Mouse (Mus musculus) limb, embryonic 10.5 days (tissue): Measurements from ENCODE around the gene Cd5. TPM values are rescaled to one million over a fixed set of nuclear protein-coding genes. Genes with fewer than 3 reads are reported as not detected.

Experiments
- DNase-seq: peaks from one replicate; pipeline ENCODE4 v3.0.0-alpha.2; 2017; ENCODE audit warnings: low spot score
- H3K27ac ChIP-seq: fragments of 300-500 bp; sonication (generic); 2 replicates; pipeline ENCODE4 v1.5.1; 2016; ENCODE audit warnings: mild to moderate bottlenecking
- H3K27me3 ChIP-seq: fragments of 300-500 bp; sonication (generic); 2 replicates; pipeline ENCODE4 v1.6.1; 2016; ENCODE audit warnings: low read depth, mild to moderate bottlenecking; ENCODE audit not compliant: poor library complexity, severe bottlenecking
- H3K36me3 ChIP-seq: fragments of 300-500 bp; sonication (generic); 2 replicates; pipeline ENCODE4 v1.6.1; 2016; ENCODE audit warnings: mild to moderate bottlenecking, moderate library complexity
- H3K4me1 ChIP-seq: fragments of 300-500 bp; sonication (generic); 2 replicates; pipeline ENCODE4 v1.6.1; 2016
- H3K4me3 ChIP-seq: fragments of 300-500 bp; sonication (generic); 2 replicates; pipeline ENCODE4 v1.5.1; 2016; ENCODE audit warnings: mild to moderate bottlenecking, moderate library complexity
- H3K9me3 ChIP-seq: fragments of 300-500 bp; sonication (generic); replicated peaks from 2 replicates; pipeline ENCODE4 v1.6.1; 2016; ENCODE audit warnings: mild to moderate bottlenecking
- WGBS: fragments of 180-500 bp; shearing (Covaris S2); methylation state at CpG from one replicate; pipeline ENCODE4 v1.1.7; 2016; 5-methylcytosine and 5-hydroxymethylcytosine counted together
- polyA plus RNA-seq: library from polyadenylated mRNA; unstranded; fragments of >200 nt; fragmentation: Nextera tagmentation; extraction: Ambion mirVana; gene quantifications from 2 replicates; pipeline ENCODE4 v1.2.1, GENCODE M21; 2016

Gene Cd5
- polyA plus RNA-seq, 1 experiment from 2014 or later = 0.26 TPM

GRCm38 (mm10) chr19:10707087-10707875 lies 31.5 kb downstream of the Cd5 start:
- WGBS = 86% methylated on average over 13 of the region's 13 CpGs
- DNase-seq = no peak
- Histone ChIP-seq H3K27ac (no peak overlapping the region), H3K9me3 (no peaks in the 10 kb centered on the region), H3K4me1 (peaks cover 9% of the 10 kb centered on the region), H3K4me3 (no peak overlapping the region), H3K27me3 (no peaks in the 10 kb centered on the region), H3K36me3 (peaks cover 59% of the 10 kb centered on the region)

GRCm38 (mm10) chr19:10703470-10703869 lies 35.3 kb downstream of the Cd5 start:
- peaks cover 24% of the 10 kb centered on the region for H3K36me3 ChIP-seq
- H3K4me1 ChIP-seq = peaks cover 22% of the 10 kb centered on the region
- H3K27ac ChIP-seq = no peak overlapping the region
- no peak overlapping the region for H3K4me3 ChIP-seq
- H3K9me3 ChIP-seq = no peaks in the 10 kb centered on the region
- no peak for DNase-seq
- H3K27me3 ChIP-seq = no peaks in the 10 kb centered on the region
- WGBS = 92% methylated on average over 8 of the region's 8 CpGs

- Histone ChIP-seq H3K36me3 (peaks cover 12% of the 10 kb centered on the region), H3K9me3 (no peaks in the 10 kb centered on the region), H3K4me1 (peaks cover 32% of the 10 kb centered on the region), H3K4me3 (no peak overlapping the region), H3K27me3 (no peaks in the 10 kb centered on the region), H3K27ac (no peak overlapping the region)
- no peak for DNase-seq
- WGBS = 60% methylated on average over 8 of the region's 8 CpGs
These were observed 36.7 kb downstream of the Cd5 start for GRCm38 (mm10) chr19:10702125-10702524.

- Histone ChIP-seq H3K4me3 (no peak overlapping the region), H3K4me1 (peaks cover 35% of the 10 kb centered on the region), H3K9me3 (no peaks in the 10 kb centered on the region), H3K27ac (no peak overlapping the region), H3K36me3 (0 out of 2 replicates have a peak, but pooled peaks cover 2% of the 10 kb centered on the region), H3K27me3 (no peaks in the 10 kb centered on the region)
- no peak for DNase-seq
- WGBS = 72% methylated on average over 6 of the region's 6 CpGs
These were observed 37.6 kb downstream of the Cd5 start for GRCm38 (mm10) chr19:10701013-10701726.

GRCm38 (mm10) chr19:10699851-10700250 lies 39.0 kb downstream of the Cd5 start:
- Histone ChIP-seq H3K36me3 (no peaks in the 10 kb centered on the region), H3K9me3 (no peaks in the 10 kb centered on the region), H3K27ac (no peak overlapping the region), H3K4me3 (no peak overlapping the region), H3K4me1 (peaks cover 45% of the 10 kb centered on the region), H3K27me3 (no peaks in the 10 kb centered on the region)
- DNase-seq = no peak
- WGBS = 68% methylated on average over 9 of the region's 9 CpGs

GRCm38 (mm10) chr19:10698131-10698991 lies 40.4 kb downstream of the Cd5 start:
- H3K4me1 ChIP-seq = peaks cover 45% of the 10 kb centered on the region
- DNase-seq = no peak
- H3K4me3 ChIP-seq = no peak overlapping the region
- H3K36me3 ChIP-seq = no peaks in the 10 kb centered on the region
- H3K27me3 ChIP-seq = no peaks in the 10 kb centered on the region
- no peak overlapping the region for H3K27ac ChIP-seq
- WGBS = 83% methylated on average over 9 of the region's 9 CpGs
- H3K9me3 ChIP-seq = no peaks in the 10 kb centered on the region

GRCm38 (mm10) chr19:10695801-10696200 lies 43.0 kb downstream of the Cd5 start:
- DNase-seq = no peak
- 0 out of 2 replicates have a peak, but pooled peaks cover 3% of the 10 kb centered on the region for H3K36me3 ChIP-seq
- H3K4me1 ChIP-seq = peaks cover 34% of the 10 kb centered on the region
- H3K9me3 ChIP-seq = no peaks in the 10 kb centered on the region
- WGBS = 82% methylated on average over 7 of the region's 7 CpGs
- H3K4me3 ChIP-seq = no peak overlapping the region
- no peaks in the 10 kb centered on the region for H3K27me3 ChIP-seq
- no peak overlapping the region for H3K27ac ChIP-seq

GRCm38 (mm10) chr19:10693926-10694682 lies 44.7 kb downstream of the Cd5 start:
- Histone ChIP-seq H3K9me3 (no peaks in the 10 kb centered on the region), H3K27ac (no peak overlapping the region), H3K4me3 (no peak overlapping the region), H3K36me3 (0 out of 2 replicates have a peak, but pooled peaks cover 3% of the 10 kb centered on the region), H3K27me3 (no peaks in the 10 kb centered on the region), H3K4me1 (peaks cover 39% of the 10 kb centered on the region)
- DNase-seq = no peak
- 91% methylated on average over 10 of the region's 10 CpGs for WGBS

- Histone ChIP-seq H3K27ac (no peak overlapping the region), H3K27me3 (no peaks in the 10 kb centered on the region), H3K36me3 (0 out of 2 replicates have a peak, but pooled peaks cover 3% of the 10 kb centered on the region), H3K4me3 (no peak overlapping the region), H3K9me3 (no peaks in the 10 kb centered on the region), H3K4me1 (peaks cover 40% of the 10 kb centered on the region)
- 92% methylated on average over 4 of the region's 4 CpGs for WGBS
- no peak for DNase-seq
These were observed 46.4 kb downstream of the Cd5 start for GRCm38 (mm10) chr19:10692361-10692760.

- H3K36me3 ChIP-seq = 0 out of 2 replicates have a peak, but pooled peaks cover 3% of the 10 kb centered on the region
- H3K27ac ChIP-seq = no peak overlapping the region
- H3K4me3 ChIP-seq = no peak overlapping the region
- H3K9me3 ChIP-seq = no peaks in the 10 kb centered on the region
- 76% methylated on average over 3 of the region's 3 CpGs for WGBS
- DNase-seq = no peak
- H3K4me1 ChIP-seq = peaks cover 35% of the 10 kb centered on the region
- no peaks in the 10 kb centered on the region for H3K27me3 ChIP-seq
These were observed 47.1 kb downstream of the Cd5 start for GRCm38 (mm10) chr19:10691660-10692059.

- Histone ChIP-seq H3K4me3 (no peak overlapping the region), H3K4me1 (peaks cover 34% of the 10 kb centered on the region), H3K9me3 (no peaks in the 10 kb centered on the region), H3K27ac (no peak overlapping the region), H3K36me3 (0 out of 2 replicates have a peak, but pooled peaks cover 3% of the 10 kb centered on the region), H3K27me3 (no peaks in the 10 kb centered on the region)
- no peak for DNase-seq
- whole genome bisulfite sequencing = 95% methylated on average over 4 of the region's 4 CpGs
These were observed 47.7 kb downstream of the Cd5 start for GRCm38 (mm10) chr19:10691121-10691520.

GRCm38 (mm10) chr19:10690336-10690735 lies 48.5 kb downstream of the Cd5 start:
- H3K36me3 ChIP-seq = 0 out of 2 replicates have a peak, but pooled peaks cover 3% of the 10 kb centered on the region
- 86% methylated on average over 3 of the region's 3 CpGs for WGBS
- DNase-seq = no peak
- 0 out of 2 replicates have a peak overlapping the region, but pooled peaks have one; percentile 97 for H3K27ac ChIP-seq
- no peaks in the 10 kb centered on the region for H3K9me3 ChIP-seq
- H3K4me3 ChIP-seq = peak overlapping the region; percentile 90; the same call in 1 of the 2 replicates
- H3K4me1 ChIP-seq = peaks cover 26% of the 10 kb centered on the region
- H3K27me3 ChIP-seq = no peaks in the 10 kb centered on the region
